Mouse (Mus musculus) lung, postnatal 36 days (tissue): ENCODE results near the gene Srxn1.
A peak's percentile ranks its signal among the peaks of the same experiment; 100 is the strongest.

ENCODE experiments used
- DNase-seq: peaks from one replicate; pipeline ENCODE4 v3.0.0; 2022; ENCODE audit warnings: mixed read lengths

Gene Srxn1

GRCm38 (mm10) chr2:152128597-152128996 lies 23.3 kb downstream of the Srxn1 start:
- no peak for DNase-seq

- no peak for DNase-seq
These were observed 24.5 kb downstream of the Srxn1 start for GRCm38 (mm10) chr2:152129778-152130177.

GRCm38 (mm10) chr2:152132016-152132415 lies 26.7 kb downstream of the Srxn1 start:
- DNase-seq = no peak

DNA sequence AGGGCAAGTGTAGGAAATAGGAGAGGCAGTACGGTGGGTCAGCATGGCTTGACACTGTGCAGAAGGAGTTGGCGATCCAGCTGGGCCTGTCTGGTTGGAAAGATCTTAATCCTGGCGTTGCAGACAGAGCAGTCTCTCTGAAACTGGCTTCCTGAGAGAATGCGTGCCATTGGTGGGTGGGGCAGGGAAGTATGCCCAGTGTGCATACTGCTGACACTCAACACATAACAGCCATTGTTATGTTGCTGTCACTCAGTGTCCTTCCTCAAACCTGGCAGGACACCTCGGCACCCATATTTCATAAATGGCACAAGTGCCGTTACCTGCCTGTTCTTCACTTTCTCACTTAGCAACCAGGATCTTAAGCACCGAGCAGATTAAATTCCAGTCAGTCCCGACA lies 27.4 kb downstream of the Srxn1 start:
- peak; percentile 44 for DNase-seq

DNA sequence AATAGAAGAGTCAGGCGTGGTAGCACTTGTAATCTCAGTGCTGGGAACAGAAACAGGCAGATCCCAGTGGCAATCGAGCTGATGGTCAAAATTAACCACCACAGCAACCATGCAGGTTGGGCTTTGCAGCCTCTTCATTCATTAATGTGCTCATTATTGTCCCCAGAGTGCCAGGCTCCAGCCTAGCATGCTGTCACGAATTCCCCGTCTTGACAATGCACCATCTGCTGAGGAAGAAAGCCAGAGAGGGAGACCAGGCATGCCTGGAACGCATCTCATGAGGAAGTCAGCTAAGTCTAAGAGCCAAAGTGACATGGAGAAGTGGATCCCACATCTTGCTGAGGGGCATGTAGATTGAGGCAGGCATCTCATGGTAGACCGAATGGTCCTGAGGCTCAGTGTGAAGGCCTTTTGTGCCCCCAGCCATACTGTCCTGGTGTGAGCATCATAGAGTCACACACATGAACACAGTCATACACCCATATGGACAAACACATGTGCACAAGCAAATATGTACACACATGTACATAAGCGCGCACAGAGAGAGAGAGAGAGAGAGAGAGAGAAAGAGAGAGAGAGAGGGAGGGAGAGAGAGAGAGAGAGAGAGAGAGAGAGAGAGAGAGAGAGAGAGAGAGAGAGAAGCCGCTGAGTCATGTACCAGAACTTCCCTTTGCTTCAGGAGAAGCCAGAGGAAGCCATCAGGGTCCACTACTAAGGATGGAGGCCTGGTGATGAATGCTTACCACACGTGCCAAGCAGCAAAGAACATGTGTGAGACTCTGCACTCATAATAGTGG lies 34.1 kb downstream of the Srxn1 start:
- no peak for DNase-seq

DNA sequence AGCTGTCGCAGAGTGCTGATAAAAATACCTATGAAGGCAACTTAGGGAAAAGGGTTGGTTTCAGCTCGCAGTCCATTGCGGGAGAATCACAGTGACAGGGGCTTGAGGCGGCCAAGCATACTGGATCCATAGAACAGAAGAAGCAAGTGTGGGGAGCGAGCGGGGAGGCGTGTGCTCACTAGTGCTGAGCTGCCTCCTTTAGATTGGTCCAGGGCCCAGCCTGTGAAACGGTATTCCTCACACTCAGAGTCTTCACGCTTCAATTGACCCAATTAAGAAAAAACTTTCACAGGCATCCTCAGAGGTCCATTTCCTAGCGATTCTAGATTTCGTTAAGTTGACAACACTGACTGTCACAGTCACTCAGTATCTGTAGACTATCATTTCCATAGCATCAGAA lies 35.6 kb downstream of the Srxn1 start:
- DNase-seq = no peak

DNA sequence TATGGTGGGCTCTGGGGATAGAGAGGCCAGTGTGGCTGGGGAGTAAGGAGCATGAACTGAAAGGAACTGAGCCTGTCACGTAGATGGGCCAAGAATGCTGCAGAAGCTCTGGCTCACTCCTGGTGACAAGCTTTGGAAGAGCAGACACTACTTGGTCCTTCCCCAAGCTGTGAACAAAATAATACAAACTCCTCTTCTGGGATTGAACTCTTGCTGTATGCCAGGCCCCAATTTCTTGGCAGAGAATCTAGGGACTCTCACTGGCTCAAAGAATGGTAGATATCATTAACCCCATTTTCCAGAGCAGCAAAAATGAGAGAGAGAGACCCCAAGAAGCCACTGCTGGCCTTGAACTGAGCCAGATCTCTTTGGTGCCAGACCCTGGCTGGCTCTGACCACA lies 36.2 kb downstream of the Srxn1 start:
- DNase-seq = peak; percentile 5

GRCm38 (mm10) chr2:152142046-152142445 lies 36.7 kb downstream of the Srxn1 start:
- DNase-seq = peak; percentile 40

- no peak for DNase-seq
These were observed 37.3 kb downstream of the Srxn1 start for GRCm38 (mm10) chr2:152142571-152142970.

DNA sequence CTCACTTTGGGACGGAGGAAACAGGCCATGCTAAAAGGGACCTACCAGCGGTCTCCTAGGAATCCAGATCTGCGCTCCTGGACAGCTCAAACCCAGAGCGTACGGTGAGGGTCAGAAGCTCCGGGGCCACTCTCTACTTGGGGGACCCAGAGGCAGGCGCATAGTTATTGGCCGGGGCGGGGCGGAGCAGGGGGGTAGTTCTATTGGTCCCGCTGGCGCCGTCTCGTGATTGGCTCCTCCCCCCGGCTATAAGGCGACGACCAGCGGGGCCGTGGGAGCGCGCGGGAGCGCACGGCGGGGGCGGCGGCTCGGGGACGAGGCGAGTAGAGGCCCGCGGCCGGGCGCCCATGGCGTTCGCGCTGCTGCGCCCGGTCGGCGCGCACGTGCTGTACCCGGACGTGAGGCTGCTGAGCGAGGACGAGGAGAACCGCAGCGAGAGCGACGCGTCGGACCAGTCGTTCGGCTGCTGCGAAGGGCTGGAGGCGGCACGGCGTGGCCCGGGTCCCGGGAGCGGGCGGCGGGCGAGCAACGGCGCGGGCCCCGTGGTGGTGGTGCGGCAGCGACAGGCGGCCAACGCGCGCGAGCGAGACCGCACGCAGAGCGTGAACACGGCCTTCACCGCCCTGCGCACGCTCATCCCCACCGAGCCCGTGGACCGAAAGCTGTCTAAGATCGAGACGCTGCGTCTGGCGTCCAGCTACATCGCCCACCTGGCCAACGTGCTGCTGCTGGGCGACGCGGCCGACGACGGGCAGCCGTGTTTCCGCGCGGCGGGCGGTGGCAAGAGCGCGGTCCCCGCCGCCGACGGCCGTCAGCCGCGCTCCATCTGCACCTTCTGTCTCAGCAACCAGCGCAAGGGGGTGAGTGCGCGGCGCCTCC lies 38.2 kb downstream of the Srxn1 start, which contains the start of gene Tcf15:
TSS of gene Tcf15 (plus strand) at position 283 of the 879 bp plus-strand sequence.
- DNase-seq = peak; percentile 63

GRCm38 (mm10) chr2:152144158-152144450 lies 38.8 kb downstream of the Srxn1 start:
- no peak for DNase-seq

DNA sequence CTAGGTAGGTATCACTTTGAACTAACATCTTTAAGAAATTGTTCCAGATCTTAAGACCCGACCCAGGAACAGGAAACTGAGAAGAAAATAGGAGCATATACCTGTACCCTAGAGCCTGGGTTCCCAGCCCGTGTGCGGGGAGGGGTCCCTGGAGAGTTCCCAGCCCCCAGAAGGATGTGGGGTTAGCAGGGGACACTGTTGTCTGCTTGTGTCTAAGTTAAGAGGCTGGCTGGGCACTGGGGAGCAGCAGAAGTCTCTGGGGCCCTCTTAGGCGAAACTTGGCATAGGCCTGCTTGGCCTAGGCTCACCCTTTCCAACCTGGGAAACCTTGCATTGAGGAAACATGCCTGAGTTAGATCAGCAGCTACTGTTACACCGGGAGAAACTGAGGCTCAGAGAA lies 39.2 kb downstream of the Srxn1 start:
- DNase-seq = no peak

- no peak for DNase-seq
These were observed 40.4 kb downstream of the Srxn1 start for GRCm38 (mm10) chr2:152145711-152146110.

DNA sequence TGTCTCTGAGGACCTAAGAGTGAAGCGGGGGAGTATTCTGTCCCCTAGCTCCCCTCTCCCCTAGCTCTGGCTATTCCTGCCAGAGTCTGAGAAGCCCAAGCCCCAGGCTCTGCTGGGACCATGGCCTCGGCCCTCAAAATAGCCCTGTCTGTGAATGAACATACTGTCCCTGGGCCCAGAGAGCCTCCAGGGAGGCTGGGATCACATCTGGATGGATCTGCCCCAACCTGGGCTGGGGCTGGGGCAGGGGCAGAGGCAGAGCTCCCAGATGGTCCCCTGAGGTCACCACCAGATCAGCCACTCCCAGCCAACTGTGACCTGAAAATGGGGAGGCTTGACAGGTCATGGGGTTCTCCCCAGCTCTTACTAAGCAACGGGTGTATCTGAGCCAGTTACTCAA lies 41.8 kb downstream of the Srxn1 start:
- DNase-seq = no peak

DNA sequence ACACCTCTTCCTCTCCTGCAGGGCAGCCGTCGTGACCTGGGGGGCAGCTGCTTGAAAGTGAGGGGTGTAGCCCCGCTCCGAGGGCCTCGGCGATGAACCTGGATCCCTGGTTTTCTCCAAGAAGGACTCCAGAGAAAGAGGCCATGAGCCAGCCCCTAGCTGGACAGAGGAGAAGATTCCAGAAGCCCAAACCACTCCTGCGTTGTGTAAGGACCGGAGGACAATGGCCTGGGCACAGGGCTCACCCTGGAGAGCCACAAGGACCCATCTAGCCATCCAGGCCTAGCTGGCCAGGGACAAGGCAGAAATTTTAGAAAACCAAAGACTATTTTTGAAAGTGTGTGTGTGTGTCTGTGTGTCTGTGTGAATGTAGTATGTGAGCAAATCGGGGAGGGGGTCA lies 43.4 kb downstream of the Srxn1 start:
- DNase-seq = no peak

DNA sequence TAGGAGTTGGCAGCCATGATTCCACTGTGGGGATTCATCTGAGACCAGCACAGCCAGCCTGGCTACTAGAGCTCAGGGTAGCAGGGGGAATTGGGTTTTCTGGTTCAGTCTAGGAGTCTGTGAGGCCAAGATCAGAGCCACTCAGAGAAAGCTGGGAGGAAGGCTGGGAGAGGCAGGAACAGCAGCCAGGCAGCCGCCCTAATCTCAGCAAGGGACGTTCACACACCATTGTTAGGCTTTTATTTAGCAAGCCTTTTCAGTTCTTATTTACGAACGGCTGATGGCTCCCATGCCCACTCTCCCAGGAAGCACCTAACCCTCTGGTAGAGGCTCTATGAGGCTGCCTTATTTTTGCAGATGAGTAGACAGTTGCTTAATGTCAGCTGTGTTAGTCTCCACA lies 44.6 kb downstream of the Srxn1 start:
- DNase-seq = no peak

DNA sequence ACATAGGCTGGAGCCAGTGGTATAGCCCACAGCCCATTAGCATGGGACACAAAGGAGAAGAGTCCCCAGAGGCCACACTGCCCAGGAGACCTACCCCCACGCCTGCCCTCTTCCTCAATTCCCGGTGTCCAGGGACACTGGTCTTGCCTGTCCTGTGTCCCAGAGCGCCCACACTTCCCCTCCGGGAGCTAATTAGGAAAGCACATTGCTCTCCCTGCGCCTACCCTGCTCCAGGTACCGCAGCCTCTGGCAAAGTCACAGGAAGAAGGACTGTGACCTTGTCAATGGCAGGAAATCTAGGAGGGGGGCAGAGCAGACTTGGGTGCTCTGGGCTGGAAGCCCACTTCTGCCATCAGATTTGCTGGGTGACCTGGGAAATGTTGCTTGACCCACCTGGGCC lies 45.1 kb downstream of the Srxn1 start:
- DNase-seq = no peak

DNA sequence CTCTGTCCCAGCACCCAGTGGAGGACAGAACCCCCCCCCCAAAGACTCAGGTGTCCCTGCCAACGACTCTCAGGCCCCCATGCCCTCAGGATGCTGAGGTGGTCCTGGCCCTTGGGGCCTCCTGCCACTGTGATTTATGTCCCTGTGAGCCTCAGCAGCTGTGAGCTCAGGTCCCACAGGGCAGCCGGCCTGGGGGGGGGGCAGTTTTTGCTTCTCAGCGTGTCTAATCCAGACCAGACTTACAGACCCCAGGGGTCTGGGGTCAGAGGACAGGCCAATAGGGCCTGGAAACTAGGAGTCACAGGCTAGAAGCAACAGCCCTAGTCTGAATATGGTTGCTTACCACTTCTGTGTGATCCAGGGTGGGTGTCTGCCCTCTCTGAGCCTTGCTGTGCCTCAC lies 48.0 kb downstream of the Srxn1 start:
- no peak for DNase-seq

- DNase-seq = no peak
These were observed 50.3 kb downstream of the Srxn1 start for GRCm38 (mm10) chr2:152155414-152156208.

- no peak for DNase-seq
These were observed 51.2 kb downstream of the Srxn1 start for GRCm38 (mm10) chr2:152156471-152156870.

DNA sequence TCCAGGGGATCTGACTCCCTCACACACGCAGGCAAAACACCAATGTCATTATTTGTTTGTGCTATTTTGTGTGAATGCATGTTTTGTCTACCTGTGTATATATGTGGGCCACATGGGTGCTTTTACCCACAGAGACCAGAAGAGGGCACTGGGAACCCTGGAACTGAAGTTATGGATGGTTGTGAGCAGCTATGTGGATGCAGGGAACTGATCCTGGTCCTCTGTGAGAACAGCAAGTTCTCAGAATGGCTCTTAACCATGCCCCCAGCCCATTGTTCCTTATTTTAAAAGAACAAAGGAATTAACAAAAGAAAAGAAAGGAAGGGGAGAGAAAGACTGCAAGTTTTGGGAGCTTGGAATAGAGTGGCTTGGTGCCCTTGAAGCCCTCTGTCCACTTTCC lies 54.2 kb downstream of the Srxn1 start:
- no peak for DNase-seq
